Mouse (Mus musculus) urinary bladder, postnatal 25 days (tissue): Measurements from ENCODE around the gene Eya2.
"Not testable (repeated sequence)": the region's sequence is repeated elsewhere in the genome, so short reads cannot be mapped to it uniquely, and the experiment has no call there.

Experiments used
- DNase-seq: peaks from one replicate; pipeline ENCODE4 v3.0.0; 2022; ENCODE audit warnings: low spot score

The Eya2 gene

DNA sequence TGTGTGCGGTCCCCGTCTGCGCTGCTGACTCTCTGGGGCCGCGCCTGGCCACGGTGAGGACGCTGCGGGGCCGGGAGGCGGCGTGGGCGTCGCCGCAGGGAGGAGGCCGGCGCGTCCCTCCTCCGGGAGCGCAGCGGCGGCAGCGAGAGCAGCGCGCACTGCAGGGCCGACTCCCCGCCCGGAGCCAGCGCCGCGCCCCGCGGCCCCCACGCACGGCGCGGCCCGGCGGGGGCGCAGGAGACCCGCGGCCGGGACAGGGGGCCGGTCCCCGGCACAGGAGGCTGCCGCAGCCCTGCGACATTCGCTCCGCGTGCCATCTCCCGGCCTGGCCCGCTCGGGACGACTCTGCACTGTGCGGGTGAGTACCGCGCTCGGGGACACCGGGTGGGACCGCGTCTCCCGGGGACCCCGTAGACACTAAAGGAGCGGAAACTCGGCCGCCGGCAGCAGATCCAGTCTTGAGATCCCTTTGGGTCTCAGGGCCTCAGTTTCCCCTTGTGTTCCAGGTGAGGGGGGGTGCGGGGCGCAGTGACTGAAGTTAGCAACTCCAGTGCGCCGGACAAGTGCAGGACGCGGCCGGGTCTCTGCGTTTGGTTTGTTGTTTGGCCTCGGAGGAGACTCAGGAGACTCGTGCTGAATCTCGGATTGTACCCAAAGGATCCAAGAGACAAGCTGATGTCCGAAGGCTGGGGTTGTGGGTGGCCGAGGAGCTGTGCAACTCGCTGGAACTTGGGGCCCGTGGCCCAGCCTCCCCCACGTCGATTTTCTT is at the start of gene Eya2:
Gene Eya2, plus strand, starts transcription at position 126 of the 769 bp plus-strand sequence.
- no peak for DNase-seq

DNA sequence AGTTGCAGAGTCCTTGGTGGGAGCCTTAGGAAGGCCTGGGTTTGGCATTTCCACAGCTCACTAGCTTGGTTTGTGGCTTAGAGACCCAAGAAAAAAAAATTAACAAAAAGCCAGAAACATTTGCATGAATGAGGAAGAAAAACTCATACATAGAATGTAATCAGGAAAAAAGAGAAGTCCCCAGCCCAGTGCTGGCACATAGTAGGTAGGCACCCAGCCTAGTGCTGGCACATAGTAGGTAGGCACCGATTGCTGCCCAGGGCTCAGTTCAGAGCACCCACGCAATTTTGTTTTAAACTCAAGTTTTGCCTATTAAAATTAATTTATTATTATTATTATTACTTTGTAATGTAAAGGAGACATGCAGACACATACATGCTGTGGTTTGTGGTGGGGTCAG is 49.1 kb upstream of the Eya2 start:
- no peak for DNase-seq

DNA sequence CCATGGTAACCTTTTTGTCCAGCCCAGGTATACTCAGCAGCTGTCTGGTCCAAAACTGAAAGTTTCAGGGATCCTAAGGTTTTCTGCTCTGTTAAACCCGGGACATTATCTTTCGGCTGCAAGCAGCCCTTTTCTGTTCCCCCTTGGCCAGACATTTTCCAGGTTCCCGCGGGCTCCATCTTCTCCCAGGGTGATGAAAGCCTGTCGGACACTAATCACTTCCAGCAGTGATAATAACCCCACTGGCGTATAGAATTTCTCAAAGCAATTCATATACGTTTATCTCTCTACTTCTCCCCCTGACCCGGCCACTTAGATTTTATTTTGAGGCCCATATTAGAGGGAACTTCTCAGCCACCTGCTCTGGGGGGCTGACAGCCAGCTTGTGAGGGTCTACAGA is 48.5 kb upstream of the Eya2 start:
- no peak for DNase-seq

DNA sequence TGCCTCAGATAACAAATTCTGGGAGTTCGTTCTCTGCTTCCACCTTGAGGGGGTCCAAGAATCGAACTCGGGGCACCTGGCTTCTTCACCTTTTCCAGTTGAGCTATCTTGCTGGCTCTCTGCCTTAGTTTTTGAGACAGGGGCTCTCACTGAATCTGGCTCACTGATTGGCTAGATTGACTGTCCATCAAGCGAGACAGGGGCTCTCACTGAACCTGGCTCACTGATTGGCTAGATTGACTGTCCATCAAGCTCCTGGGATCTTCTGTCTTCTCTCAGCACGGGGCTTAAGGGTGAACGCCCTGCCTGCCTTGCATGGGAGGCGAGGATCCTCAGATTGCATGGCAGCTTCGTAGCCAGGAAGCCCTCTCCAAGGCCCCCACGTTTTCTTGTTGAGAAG is 47.4 kb upstream of the Eya2 start:
- DNase-seq, result no peak

DNA sequence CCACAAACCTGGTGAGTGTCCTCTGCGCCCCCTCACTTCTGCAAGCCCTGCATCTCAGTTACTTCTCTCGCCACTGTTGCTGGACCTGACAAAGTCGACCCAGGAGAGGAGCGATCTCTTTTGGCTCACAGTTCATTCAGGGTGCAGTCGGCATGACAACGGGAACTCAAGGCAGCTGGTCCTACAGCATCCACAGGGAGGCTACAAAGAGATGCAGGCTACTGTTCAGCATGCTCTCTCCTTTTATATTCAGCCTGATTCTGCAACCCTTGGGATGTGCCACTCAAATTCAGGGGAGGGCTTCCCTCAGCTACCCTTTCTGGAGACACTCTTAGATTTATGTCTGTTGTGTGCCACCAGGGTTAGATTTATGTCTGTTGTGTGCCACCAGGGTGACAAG is 46.2 kb upstream of the Eya2 start:
- no peak for DNase-seq

DNA sequence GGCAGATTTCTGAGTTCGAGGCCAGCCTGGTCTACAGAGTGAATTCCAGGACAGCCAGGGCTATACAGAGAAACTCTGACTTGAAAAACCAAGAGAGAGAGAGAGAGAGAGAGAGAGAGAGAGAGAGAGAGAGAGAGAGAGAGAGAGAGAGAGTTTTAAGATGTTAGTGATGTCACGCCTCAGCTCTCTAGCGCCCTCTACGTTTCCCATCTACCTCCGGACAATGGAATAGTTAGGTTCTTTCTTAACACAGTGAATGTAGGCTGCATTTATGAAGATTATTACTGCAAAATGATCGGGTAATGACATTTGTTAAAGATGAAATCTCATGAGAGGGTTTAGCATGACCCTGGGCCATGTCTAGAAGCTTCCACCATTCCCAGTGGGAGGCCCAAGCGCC is 44.4 kb upstream of the Eya2 start:
- DNase-seq, result not testable (repeated sequence)

DNA sequence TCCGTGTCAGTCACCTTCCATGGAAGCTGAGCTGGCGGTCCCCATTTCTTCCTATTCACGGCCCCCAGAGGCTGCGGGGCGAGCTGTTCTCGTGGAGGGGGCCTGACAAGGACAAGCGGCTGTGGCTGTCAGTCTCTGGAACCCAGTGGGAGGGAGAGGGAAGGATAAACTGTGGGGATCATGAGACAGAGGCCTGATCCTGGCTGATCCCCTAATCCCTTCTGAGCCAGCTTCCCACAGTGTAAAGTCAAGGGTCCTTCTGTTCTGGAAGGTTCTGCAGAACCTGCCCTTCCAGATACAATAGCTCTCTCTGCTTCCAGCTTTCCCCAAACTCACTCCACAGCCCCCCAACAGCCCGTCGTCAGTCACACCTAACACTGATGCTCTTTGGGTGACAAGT is 40.8 kb upstream of the Eya2 start:
- no peak for DNase-seq

DNA sequence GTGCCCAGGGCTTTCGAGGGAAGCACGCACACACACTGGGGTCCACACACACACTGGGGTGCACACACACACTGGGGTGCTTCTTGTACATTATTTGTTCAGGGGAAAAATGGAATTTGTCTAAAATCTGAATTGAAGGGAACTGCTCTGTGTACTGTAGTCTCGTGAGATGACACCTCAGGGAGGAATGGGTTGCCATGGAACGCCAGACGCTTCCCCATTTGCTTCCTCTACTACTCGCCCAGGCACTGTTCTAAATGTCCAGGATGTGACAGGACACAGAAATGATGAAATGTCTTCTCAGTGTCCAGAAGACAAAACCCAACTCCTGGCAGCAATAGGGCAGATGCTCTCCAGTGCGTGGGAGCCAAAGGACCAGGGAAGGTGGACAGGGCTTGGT is 37.6 kb upstream of the Eya2 start:
- no peak for DNase-seq

DNA sequence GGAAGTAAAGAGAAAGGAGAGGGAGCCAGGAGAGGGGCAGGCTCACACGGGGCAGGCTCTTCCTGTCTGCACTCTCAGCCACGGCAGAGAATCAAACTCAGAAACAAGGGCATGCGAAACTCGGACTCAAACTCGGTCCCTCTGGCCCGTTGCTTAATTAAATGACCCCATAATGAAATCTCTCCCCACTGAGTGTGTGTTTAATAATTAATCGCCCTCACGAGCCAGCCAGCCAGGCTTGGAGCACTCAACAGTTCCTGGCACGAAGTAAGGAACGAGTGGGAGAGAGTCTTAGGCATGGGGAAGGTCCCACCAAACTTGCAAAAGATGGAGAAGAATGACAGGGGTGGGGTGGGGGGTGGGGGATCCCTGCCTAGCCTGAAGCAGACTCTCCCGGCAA is 35.9 kb upstream of the Eya2 start:
- no peak for DNase-seq

DNA sequence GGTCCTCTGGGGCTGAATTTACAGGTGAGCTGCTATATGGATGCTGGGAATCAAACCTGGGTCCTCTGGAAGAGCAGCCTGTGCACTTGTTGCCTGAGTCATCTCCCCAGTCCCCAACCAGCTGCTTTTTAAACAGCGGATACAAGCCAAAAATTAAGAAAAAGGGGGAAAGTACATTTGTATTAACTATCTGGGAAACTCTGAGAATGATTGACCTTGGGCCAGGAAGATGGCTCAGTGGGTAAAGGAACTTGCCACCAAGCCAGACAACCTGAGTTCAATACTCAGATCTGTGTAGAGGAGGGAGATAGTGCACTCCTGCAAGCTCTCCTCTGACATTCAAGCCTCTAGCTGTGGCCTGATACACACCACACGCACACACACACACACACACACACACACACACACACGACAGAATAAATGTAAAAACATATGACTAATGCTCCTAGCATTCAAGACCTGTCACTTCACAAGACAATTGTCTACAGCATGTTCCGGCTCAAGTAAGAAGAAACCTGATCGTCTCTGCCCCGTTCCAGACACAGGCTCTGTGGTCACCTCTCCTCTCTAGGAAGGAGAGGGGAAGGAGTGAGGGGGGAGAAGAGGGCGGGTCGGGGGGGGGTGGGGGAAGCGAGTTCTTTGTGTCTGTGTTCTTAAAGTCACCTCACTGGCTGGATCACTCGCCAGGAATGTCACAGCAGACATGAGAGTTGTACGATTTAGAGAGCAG is 35.2 kb upstream of the Eya2 start:
- no peak for DNase-seq

DNA sequence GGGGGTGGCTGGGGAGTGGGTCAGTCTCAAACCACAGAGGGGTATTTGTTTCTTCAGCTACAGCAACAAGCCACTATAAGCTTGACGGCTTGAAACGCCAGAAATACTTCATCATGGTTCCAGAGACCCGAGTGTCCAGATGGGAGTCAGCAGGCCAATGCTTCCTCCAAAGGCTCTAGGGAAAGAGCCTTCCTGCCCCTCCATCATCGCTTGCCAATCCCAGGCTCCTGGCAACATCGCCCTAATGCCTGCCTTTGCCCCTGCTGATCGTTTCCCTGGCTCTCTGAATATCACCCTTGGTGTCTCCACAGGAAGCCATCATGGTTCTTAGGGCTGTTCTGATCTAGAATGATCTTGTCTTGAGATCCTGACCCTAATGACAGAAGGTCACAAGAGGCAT is 33.0 kb upstream of the Eya2 start:
- no peak for DNase-seq

DNA sequence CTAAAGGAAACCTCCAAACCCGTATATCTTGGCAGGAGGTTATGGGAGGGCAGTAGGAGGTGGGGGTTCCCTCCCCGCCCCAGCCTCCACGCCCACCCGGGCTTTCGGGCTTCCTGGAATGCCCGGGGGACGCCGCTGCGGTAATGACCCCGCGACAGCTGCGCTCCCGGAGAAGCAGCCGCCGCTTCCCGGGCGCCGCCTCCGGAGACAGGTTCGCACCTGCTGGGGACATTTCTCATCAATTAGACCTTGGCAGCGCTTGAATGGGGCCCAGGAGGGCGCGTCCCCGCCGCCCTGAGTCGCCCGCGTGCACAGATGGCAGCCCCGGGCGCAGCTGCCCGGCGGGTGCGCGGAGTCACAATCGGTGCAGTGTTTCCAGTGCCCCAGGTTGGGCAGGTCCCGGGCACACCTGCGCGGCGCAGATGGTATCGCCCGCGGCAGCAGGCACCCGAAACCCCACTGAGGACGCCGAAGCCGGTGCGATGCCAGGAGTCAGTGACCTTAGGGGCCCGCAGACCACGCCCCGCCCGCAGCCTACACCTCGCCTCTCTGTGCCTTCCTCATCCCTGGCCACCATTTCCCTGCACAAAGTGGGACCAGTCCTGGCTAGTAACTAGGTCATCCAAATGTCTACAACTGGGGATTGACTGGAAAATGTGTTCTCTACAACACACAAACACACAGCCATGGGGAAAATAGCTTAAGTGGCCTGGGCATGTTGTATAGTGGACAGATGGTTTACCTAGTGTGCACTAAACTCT is 31.4 kb upstream of the Eya2 start:
- peak; percentile 16 for DNase-seq

DNA sequence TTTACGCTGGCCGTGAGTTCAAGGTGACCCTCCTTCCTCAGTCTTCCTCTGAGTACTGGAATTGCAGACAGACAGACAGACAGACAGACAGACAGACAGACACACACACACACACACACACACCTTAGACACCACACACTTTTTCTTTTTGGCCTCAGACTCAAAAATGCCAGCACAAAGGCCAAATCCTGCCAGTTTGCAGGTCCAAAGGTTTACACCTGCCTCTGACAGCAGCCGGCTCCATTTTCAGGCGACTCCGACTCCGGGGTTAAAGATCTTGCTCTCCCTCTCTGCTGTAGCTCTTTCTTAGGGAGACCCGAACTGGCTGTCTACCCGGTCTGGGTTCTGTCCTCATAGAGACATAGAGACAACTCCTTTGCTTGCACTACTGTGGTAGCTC is 30.7 kb upstream of the Eya2 start:
- no peak for DNase-seq

DNA sequence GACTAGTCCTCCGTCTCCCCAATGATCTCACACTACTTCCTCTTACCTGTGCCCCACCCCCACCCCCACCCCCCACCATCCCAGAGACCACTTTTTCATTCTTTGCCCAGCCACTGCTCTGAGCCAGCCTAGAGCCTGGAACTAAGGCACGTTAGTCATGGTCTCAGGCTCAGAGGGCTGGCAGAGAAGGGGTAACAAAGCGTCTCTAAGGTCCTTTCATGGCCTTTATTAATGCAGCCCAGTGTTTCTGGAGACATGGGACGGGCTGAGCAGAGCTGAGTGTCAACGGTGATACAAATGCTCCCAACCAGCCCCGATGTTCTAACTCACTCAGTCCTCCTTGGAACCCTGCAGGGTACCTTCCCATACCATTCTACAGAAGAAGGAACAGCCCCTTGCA is 30.2 kb upstream of the Eya2 start:
- no peak for DNase-seq

DNA sequence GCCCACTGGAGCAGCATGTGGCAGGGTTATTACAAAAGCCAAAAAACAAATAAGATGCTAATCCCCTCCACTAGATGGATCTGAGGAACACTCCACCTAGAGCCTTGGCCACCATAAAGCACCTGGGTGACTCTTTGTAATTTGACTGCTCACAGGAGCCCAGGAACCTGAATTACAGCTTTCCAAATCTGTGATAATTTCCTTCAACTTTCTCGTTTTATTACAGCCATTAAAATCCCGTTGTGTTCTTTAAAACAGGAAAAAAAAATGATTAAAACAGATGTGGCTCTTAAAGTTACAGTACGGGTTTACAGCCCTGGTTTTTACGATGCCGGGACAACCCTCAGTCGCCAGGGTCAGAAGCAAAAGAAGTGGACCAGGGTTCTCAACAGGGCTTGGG is 27.9 kb upstream of the Eya2 start:
- DNase-seq, result no peak

DNA sequence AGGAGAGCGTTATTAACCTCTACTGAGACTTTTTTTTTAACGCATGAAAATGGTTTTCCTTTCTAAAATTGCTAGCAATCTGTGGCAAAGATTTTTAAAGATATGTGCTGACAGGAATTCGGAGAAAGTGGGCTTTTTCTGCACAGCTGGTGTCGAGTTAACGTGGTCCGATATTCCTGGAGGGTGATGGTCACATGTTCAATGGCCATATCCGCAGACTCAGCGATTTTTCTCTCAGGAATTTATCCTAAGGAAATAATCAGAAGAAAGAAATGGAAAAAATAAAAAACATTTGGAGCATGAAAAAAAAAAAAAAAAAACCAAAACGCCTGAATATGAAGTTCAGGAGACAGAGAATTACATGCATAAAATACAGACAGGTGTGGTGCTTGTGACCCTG is 27.0 kb upstream of the Eya2 start:
- DNase-seq, result no peak

DNA sequence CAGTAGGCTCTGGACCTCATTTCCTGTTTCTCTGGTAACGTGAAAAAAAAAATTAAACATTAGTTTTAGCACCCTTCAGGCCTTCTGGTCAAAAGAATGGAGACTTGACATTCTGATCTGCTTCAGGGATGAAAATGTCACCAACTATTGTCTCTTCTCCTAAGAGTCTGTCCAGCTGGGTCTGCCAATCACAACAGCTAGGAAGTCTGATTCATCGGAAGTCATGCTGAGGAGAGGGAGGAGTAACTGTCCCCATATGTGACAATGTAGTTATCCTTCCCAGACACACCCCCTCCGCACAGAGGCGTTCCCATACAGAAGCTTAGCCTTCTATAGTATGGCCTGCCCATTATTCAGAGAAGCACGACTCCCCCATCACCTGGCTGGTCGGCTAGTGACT is 25.9 kb upstream of the Eya2 start:
- no peak for DNase-seq

DNA sequence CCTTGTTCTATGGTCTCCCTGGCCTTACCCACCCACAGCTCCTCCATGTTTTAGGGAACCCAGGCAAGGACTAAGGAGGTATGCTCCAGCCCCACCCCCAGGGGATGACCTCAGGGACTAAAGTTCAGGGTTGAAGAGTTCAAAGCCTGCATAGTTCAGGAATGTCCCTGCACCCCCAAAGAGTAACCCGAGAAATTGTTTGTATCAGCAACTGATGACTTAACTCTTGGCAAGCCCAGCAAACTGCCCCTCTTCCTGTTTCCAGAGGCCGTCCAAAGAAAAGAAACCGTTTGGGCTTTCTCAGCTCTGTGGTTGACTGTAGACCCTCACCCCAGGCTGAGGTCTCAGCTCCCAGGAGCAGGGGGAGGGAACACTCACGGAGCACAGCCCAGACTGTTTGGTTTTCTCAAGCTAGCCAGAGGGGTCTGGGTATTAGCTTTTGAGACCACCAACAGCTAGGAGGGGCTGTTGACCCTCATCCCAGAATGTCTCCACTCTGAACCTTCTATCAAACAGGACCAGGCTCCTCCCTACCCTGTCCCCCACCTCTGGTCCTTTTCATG is 23.5 kb upstream of the Eya2 start:
- no peak for DNase-seq

DNA sequence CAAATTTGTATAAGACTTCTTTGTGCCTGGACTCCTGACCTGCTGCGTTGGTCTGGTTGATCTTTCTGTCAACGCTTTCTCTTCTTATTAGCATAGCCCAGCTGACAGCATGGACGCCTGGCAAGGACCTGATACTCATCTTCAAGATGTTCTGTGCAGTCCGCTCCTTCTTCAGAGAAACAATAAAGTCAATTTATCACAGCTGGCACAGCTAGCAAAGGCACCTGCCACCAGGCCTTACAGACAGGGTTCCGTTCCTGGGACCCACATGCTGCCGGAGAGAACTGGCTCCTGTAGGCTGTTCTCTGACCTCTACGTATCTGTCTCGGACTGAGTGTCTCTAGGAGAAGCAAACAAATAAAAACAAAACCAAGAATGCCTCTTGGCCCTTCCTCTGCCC is 11.8 kb upstream of the Eya2 start:
- DNase-seq, result no peak

DNA sequence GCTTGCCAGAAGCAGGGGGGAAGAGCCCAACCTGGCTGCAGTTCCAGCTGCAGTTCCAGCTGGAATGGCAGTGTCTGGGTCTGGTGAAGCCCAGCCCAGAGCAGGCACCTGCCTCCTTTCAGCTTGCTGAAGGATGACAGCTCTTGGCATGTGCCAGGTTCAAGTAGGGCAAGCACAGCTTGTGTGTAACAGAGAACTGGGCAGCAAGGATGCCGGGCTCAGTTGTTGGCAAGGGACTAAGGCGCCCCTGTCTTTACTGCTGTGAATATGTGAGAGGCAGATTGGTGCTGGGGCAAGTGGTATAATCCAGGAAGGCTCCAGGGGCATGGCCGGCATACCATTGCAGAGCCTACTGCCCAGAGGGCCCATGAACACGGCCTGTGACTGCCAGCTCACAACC is 11.3 kb upstream of the Eya2 start:
- DNase-seq, result no peak

DNA sequence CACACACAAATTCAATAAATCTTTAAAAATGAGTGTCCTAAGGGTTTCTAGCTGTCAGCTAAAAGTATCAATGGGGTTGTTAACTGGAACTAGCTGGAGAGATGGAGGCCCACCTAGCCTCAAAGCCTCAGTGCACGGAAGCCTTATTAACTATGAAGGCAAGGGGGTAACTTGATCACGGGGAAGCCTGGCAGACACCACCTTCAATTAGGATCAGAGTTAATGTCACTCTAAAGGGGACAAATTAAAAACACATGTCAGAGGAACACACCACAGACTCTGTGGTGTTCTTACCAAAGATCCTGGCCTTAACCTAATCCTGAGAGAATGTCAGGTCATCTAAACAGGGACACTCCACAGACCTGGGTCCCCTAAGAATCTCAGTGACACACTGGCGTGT is 10.3 kb upstream of the Eya2 start:
- no peak for DNase-seq

DNA sequence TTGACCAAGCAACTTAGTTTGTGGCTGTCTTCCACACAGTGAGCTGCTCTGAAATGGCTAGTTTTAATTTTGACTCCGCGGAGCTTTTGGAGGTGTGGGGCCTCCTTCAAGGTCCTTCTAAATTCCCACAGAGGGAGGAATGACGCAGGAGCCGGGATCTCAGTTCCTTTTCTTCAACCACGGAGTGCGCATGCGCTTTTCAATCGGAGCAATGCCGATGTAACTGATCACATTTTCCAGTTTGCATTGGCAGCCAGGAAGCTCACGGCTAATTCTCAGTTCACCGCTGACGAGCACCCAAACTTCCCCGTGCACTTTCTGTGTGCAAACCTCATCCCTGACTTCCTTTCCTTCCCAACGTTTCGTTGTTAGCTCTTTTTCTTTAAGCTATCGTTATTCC is 4.1 kb upstream of the Eya2 start:
- no peak for DNase-seq

DNA sequence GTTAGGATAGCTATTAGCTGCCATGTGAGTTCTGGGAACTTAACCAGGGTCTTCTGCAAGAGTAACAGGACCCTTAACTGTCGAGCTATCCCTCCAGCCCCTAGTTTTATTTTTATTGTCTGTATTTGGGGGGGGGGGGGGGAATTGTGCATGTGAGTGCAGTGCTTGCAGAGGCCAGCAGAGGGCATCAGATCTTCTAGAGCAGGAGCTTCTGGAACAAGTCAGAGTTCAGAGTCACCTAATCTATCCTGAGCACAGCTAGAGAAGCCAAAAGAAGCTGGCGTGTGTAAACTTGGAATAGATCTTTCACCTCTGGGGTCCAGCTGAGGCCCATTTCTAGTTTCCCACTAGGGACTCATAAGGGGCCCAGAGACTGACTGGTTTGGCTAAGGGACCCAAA is 1.1 kb upstream of the Eya2 start:
- DNase-seq, result no peak
